Mouse (Mus musculus): ENCODE data around the gene Smarcd2. TPM values are rescaled to one million over a fixed set of nuclear protein-coding genes. Genes with fewer than 3 reads are reported as not detected.

The Smarcd2 gene
- 94.5 TPM for polyA plus RNA-seq (2015; fragmentation: Illumina TruSeq; extraction: RNeasy Lipid Tissue Mini Kit (QIAGEN cat#74804); ENCODE audit: insufficient read depth, low replicate concordance)

GRCm38 (mm10) chr11:106272644-106273310 is at the start of gene Smarcd2:
TSS of gene Smarcd2 (minus strand) at chr11:106272972.

GRCm38 (mm10) chr11:106314333-106314812 is 41.6 kb upstream of the Smarcd2 start, which contains the start of gene Cd79b:
TSS of gene Cd79b (minus strand) at chr11:106314762.

GRCm38 (mm10) chr11:106301765-106302164 is 29.0 kb upstream of the Smarcd2 start, which contains the start of gene Gh:
TSS of gene Gh (minus strand) at chr11:106301865.

DNA sequence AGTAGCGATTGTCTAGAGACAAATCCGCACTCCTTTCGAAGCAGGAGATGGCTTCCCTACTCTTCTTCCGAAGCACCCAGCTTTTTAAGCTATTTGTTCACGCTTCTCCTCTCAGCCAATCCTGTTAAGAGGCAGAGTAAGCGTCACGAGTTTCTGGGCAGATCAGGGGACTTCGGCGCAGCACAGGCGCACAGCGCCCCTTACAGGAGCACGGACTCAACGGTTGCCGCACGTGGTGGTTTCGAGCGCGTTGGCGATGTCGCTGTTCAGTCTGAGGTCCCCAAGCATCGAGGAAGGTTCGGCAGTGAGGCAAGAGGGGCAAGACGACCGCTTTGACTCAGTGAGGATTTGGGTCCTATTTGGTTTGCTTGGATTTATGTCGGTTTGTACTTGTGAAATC is 3.7 kb upstream of the Smarcd2 start, which contains the start of gene Tcam1:
Gene Tcam1, plus strand, starts transcription at position 219 of the 400 bp plus-strand sequence.

DNA sequence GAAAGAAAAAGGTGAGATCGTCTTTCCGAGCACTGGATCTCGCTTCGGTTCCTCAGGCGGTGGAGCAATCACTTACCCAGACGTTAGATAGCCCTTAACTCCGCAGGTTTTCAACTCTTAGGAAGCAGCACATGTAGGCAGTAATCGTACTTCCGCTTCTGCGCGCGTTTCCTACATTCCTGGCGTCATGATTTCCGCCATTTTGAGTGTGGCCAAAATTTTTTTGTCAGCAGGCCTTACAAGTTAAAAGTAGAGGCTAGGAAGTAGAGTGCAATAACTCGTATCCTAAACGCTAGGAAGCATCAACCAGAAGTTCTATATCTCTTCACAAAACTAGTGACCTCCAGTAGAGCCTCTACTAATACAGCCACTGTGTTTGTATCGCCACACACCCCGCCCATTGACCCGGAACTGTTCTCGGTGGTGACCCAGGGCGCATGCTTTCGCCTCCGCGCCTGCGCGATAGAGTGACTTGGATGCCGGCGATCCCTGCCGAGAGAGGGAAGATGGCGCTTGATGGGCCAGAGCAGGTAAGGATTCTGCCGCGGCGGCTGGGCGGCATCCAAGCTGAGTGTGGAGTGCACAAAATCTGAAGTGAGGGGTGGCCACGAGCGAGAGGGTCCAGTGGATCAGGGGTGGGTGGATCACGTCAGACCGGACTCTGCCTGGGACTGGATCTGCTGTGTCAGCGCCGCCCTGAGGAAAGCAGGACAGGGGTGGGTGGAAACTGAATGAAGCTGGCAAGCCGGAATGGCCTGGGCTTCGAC is 16.9 kb downstream of the Smarcd2 start, which contains the start of the genes Ftsj3 and Psmc5:
Gene Ftsj3, minus strand, starts transcription at position 395 of the 767 bp plus-strand sequence.
Gene Psmc5, plus strand, starts transcription at position 470 of the 767 bp plus-strand sequence.

GRCm38 (mm10) chr11:106216730-106217490 is 55.9 kb downstream of the Smarcd2 start, which contains the start of gene Ddx42:
TSS of gene Ddx42 (plus strand) at chr11:106216926.

DNA sequence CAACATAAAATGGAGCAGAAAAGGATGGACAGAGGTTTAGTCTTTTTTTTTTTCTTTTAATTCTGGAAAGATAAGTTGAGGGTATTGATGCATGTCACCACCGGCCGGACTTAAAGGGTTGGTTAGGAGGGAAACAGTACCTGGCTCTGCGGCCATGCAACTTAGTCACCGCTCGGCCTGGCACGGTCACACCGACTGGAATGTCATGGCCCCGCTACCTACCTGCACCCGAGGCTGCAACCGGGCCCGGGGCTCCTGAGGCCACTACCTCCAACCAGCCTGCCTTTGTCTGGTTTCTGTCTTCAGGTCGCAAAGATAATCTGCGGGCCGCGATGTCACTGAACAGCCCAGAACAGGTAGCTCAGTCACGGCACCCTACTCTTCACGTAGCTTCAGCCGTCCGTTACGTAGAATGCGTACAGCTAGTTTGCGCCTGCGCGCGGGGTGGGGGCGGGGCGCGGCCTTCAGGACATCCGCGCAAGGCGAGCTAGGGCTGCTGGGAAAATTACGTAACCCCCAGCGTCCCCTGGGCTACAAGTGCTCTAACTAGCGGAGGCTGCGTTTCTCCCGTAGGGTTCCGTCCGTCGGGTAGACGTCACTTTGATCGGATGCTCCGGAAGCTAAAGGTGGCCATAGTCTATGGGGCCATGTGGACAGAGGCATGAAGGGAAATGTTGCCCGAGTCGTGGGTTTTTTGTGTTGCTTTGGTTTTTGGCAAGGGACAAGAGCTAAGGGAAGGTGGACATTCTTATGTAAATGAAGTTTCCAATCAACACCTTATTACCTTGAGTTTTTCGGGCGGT is 56.6 kb downstream of the Smarcd2 start, which contains the start of gene Ccdc47:
Gene Ccdc47, minus strand, starts transcription at position 418 of the 803 bp plus-strand sequence.

Other genes starting within 250 kb of the Smarcd2 start
- gene Dcaf7, start 236.1 kb downstream of the Smarcd2 start, polyA plus RNA-seq (2015; fragmentation: Illumina TruSeq; extraction: RNeasy Lipid Tissue Mini Kit (QIAGEN cat#74804); ENCODE audit: insufficient read depth, low replicate concordance): 67.7 TPM
- 15.3 TPM for gene Taco1, start 206.9 kb downstream of the Smarcd2 start, polyA plus RNA-seq (2015; fragmentation: Illumina TruSeq; extraction: RNeasy Lipid Tissue Mini Kit (QIAGEN cat#74804); ENCODE audit: insufficient read depth, low replicate concordance)
- 60.8 TPM for gene Map3k3, start 188.4 kb downstream of the Smarcd2 start, polyA plus RNA-seq (2015; fragmentation: Illumina TruSeq; extraction: RNeasy Lipid Tissue Mini Kit (QIAGEN cat#74804); ENCODE audit: insufficient read depth, low replicate concordance)
- gene Gm10840, start 112.1 kb downstream of the Smarcd2 start, polyA plus RNA-seq (2015; fragmentation: Illumina TruSeq; extraction: RNeasy Lipid Tissue Mini Kit (QIAGEN cat#74804); ENCODE audit: insufficient read depth, low replicate concordance): not detected
- gene Limd2, start 112.1 kb downstream of the Smarcd2 start, polyA plus RNA-seq (2015; fragmentation: Illumina TruSeq; extraction: RNeasy Lipid Tissue Mini Kit (QIAGEN cat#74804); ENCODE audit: insufficient read depth, low replicate concordance): 322 TPM
- 35.5 TPM for gene Strada, start 70.8 kb downstream of the Smarcd2 start, polyA plus RNA-seq (2015; fragmentation: Illumina TruSeq; extraction: RNeasy Lipid Tissue Mini Kit (QIAGEN cat#74804); ENCODE audit: insufficient read depth, low replicate concordance)
- gene Ccdc47, start 56.6 kb downstream of the Smarcd2 start, polyA plus RNA-seq (2015; fragmentation: Illumina TruSeq; extraction: RNeasy Lipid Tissue Mini Kit (QIAGEN cat#74804); ENCODE audit: insufficient read depth, low replicate concordance): 113 TPM
- gene Ddx42, start 56.0 kb downstream of the Smarcd2 start, polyA plus RNA-seq (2015; fragmentation: Illumina TruSeq; extraction: RNeasy Lipid Tissue Mini Kit (QIAGEN cat#74804); ENCODE audit: insufficient read depth, low replicate concordance): 89.4 TPM
- 75.9 TPM for gene Ftsj3, start 16.9 kb downstream of the Smarcd2 start, polyA plus RNA-seq (2015; fragmentation: Illumina TruSeq; extraction: RNeasy Lipid Tissue Mini Kit (QIAGEN cat#74804); ENCODE audit: insufficient read depth, low replicate concordance)
- 94.7 TPM for gene Psmc5, start 16.8 kb downstream of the Smarcd2 start, polyA plus RNA-seq (2015; fragmentation: Illumina TruSeq; extraction: RNeasy Lipid Tissue Mini Kit (QIAGEN cat#74804); ENCODE audit: insufficient read depth, low replicate concordance)
- 0.26 TPM for gene Tcam1, start 3.7 kb upstream of the Smarcd2 start, polyA plus RNA-seq (2015; fragmentation: Illumina TruSeq; extraction: RNeasy Lipid Tissue Mini Kit (QIAGEN cat#74804); ENCODE audit: insufficient read depth, low replicate concordance)
- gene Gh, start 28.9 kb upstream of the Smarcd2 start, polyA plus RNA-seq (2015; fragmentation: Illumina TruSeq; extraction: RNeasy Lipid Tissue Mini Kit (QIAGEN cat#74804); ENCODE audit: insufficient read depth, low replicate concordance): 1.0 TPM
- 960 TPM for gene Cd79b, start 41.8 kb upstream of the Smarcd2 start, polyA plus RNA-seq (2015; fragmentation: Illumina TruSeq; extraction: RNeasy Lipid Tissue Mini Kit (QIAGEN cat#74804); ENCODE audit: insufficient read depth, low replicate concordance)
- gene Scn4a, start 80.3 kb upstream of the Smarcd2 start, polyA plus RNA-seq (2015; fragmentation: Illumina TruSeq; extraction: RNeasy Lipid Tissue Mini Kit (QIAGEN cat#74804); ENCODE audit: insufficient read depth, low replicate concordance): 6.6 TPM
- 0.33 TPM for gene Prr29, start 92.5 kb upstream of the Smarcd2 start, polyA plus RNA-seq (2015; fragmentation: Illumina TruSeq; extraction: RNeasy Lipid Tissue Mini Kit (QIAGEN cat#74804); ENCODE audit: insufficient read depth, low replicate concordance)
- gene Icam2, start 115.1 kb upstream of the Smarcd2 start, polyA plus RNA-seq (2015; fragmentation: Illumina TruSeq; extraction: RNeasy Lipid Tissue Mini Kit (QIAGEN cat#74804); ENCODE audit: insufficient read depth, low replicate concordance): 103 TPM
- gene Ern1, start 214.9 kb upstream of the Smarcd2 start, polyA plus RNA-seq (2015; fragmentation: Illumina TruSeq; extraction: RNeasy Lipid Tissue Mini Kit (QIAGEN cat#74804); ENCODE audit: insufficient read depth, low replicate concordance): 17.4 TPM